Mouse (Mus musculus): ENCODE data around the gene Pdzd2.

The Pdzd2 gene

DNA sequence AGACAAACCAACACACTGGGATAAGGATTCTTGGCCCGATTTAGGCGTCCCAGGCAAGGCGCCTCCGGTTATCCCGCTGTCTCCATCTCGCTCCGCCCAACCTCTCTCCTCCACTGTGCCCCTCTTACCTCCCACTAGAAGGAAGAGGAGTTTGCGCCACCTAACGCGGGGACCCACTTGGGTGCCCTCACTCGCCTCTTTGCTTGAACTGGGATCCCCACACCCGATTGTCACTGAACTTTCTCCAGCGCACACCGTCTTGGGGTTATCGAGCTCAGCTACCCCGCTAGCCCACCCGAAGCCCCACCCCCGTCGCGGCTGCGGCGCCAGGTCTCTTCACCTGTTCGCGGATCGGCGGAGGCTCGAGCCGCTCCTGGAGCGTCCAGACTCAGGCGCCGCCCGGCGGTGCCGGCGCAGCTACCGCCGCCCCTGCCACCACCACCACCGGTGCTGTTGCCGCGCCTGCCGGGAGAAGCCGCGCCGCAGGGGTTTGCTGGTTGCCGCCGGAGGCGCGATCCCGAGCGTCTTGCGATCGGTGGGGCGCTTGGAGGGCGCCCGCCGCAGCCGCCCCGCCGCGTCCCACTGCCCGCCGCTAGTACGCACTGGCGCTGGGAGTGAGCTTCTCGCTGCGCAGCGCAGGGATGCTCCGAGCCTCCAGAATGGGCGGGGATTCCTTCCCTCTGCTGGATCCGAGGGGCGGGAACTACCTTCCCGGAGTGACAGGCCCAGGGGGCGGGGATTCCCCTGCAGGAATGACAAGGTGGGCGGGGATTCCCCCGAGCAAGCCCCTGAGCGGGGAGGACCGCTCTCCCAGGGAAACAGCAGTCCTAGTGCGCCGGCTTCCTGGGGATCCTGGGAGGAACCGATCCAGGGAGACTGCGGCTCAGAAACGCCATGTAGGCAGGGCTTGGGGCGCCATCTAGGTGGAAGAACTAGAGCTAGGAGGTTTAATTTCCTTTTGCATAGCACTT, at the start of gene Pdzd2:
Gene Pdzd2, minus strand, starts transcription at position 648 of the 971 bp plus-strand sequence.
- in situ Hi-C loops (cut with MboI) = no loop called here

GRCm38 (mm10) chr15:12789406-12789867, 49.7 kb upstream of the Pdzd2 start:
- in situ Hi-C loops (cut with MboI) = no loop called here

DNA sequence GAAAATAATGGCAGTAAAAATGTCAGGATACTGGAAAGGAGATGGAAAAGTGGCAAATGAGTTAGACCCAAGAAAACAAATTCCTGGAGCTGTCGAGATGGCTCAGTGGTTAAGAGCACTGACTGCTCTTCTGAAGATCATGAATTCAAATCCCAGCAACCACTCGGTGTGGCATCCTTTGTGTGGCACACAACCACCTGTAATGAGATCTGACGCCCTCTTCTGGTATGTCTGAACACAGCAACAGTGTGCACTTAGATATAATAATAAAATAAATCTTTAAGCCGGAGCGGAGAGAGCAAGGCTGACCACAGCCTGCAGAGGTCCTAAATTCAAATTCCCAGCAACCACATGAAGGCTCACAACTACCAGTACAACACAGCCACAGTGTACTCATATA, 48.8 kb upstream of the Pdzd2 start:
- in situ Hi-C loops (cut with MboI) = no loop called here

- in situ Hi-C loops (cut with MboI) = no loop called here
Observed at GRCm38 (mm10) chr15:12781729-12782326, 42.1 kb upstream of the Pdzd2 start.

GRCm38 (mm10) chr15:12781296-12781695, 41.6 kb upstream of the Pdzd2 start:
- in situ Hi-C loops (cut with MboI) = no loop called here

DNA sequence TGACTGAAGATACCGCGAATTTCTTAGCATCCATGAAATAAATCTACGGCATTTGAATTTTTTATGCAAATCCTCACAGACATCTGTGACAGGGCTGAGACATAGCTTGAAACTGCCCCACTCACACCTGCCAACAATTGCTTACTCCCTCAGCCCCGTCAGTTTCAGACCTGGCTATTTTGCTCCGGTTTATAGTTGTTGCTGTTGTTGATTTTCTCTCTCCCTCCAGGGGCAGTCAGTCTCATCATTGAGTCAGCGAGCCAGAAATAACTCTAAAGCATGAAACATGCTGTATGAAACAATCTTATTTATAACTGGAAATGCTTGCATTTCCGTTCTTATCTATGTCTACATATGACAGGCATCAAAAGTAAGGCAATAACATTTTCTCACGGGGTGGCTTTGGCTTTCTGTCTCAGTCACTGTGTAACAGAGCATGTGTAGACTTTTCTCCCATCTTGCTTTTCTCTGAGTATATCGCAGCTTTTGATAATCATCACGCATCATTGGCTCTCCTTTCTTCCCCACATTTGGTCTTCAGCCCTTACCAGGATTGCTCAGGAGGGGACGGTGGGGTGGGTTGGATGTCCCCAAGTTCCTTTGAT, 34.5 kb upstream of the Pdzd2 start:
- in situ Hi-C loops (cut with MboI) = no loop called here

DNA sequence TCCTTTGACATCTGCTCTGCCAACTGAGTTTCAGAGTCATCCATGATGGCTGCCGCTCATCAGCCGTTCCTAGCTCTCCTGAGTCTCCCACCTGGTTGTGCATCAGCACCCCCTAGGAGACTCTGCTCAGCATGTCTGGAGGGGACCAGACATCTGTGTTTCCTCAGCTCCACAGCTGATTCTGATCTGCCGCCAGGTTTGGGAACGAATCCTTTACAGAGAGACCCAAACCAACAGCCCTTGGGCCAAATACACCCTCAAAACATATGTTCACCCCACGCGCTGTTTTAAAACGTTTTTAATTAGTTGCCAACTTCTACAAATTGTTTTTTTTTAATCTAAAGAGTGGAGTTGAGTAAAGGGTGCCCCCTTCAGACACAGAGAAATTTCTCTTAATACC, 31.2 kb upstream of the Pdzd2 start:
- in situ Hi-C loops (cut with MboI) = no loop called here

- in situ Hi-C loops (cut with MboI) = no loop called here
Observed at GRCm38 (mm10) chr15:12766848-12767247, 27.1 kb upstream of the Pdzd2 start.

GRCm38 (mm10) chr15:12763147-12763546, 23.4 kb upstream of the Pdzd2 start:
- in situ Hi-C loops (cut with MboI) = no loop called here

DNA sequence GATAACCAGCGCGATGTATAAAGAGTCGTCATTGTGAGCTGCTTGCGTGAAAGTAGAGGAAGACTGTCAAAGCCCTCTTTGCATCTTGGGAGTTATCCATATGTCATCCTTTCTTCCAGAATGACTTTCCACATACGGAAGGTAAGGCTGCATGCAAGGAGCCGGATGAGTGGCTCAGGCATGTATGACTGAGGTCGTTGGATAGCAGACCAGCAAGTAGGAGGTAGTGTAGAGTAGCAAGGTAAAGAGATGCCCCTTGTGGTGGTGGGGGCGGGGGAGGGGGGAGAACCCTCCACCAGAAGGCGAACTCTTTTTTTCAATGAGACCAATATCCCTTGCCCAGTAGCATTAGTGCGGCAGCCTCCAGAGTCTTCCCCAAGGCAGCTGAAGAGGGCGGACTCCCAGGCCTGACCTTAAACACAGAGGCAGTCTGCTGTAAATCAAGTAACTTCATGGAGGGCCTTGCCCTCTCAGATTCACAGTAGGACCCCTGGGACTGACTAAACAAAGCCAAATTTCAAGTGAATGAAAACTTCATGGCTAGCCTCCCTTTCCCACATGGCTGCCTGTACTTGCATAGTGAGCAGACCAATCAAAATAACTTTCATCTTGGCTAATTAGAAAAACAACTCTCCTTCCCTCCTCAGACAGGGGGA, 22.7 kb upstream of the Pdzd2 start:
- in situ Hi-C loops (cut with MboI) = no loop called here

- in situ Hi-C loops (cut with MboI) = no loop called here
Observed at GRCm38 (mm10) chr15:12760747-12761146, 21.0 kb upstream of the Pdzd2 start.

DNA sequence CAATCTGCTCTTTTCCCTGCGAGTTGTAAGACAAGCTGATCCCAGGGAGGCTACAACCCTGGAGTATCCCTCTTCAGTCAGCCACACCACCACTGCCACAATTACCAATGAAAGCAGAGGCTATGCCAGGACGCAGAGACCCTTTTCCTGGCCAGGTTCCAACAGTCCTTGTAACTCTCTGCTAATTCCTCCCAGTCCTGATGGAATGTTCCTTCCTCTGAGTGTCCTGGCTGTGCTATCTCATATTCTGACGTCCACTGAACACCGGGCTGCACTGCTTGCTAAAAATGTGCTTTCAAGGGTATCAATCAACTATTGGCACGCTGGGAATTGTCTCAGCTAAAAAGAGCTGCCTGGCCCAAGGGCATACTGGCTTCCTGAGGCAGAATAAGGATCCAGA, 18.7 kb upstream of the Pdzd2 start:
- in situ Hi-C loops (cut with MboI) = no loop called here

- in situ Hi-C loops (cut with MboI) = no loop called here
Observed at GRCm38 (mm10) chr15:12757757-12758156, 18.0 kb upstream of the Pdzd2 start.

DNA sequence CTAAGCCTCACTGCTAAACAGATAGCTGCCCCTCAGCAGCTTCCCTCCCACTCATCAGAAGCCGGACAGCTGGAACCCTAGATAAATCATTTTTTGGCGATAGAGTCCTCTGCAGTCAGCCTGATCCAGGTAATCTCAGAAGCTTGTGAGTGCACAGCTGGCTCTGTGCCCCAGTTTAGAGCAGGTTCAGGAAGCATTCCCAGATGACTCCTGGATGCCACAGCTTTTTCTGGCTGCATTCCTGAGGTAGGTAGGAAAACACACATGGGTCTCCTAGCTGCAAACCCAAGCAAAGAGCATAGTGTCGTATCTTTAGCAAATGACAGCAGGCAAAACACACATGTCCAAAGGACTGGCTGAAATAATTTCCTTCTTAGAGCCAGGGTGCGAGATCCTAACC, 13.5 kb upstream of the Pdzd2 start:
- in situ Hi-C loops (cut with MboI) = no loop called here

GRCm38 (mm10) chr15:12750963-12751362, 11.2 kb upstream of the Pdzd2 start:
- in situ Hi-C loops (cut with MboI) = no loop called here

DNA sequence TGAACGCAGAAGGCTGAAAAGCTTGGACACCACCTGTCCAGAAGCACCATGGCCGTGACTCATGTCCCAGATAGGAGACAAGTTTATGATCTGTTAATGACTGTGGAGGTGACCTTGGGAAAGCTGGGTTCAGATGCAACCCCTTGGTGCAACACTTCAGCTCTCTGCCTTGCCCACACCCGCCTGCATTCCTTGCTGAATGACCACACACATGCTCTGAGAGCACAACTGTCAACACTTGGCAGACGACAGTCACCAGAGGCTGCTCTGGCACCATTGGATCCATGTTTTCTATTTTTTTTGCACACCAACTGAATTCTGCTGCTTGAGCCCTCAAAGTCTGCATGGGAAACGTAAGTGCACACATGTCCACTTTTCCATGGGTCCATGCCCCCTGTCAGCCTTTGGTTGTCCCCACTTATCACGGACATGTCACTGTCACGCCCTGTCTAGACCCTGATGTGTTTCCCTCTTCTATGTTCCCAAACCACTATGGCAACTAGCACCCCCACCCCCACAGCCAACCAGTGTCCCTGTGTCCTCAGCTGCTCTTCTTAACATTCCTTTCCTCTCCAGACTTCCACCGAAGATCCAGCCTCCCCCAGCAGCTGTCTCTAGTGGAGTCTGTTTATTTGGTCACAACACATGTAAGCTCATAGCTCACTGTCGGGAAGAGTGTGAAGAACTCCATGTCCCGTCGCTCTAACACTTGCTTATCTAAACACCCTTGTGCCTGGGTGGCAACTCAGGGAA, 10.0 kb upstream of the Pdzd2 start:
- in situ Hi-C loops (cut with MboI) = no loop called here

- in situ Hi-C loops (cut with MboI) = no loop called here
Observed at GRCm38 (mm10) chr15:12742117-12742906, 2.6 kb upstream of the Pdzd2 start.

- in situ Hi-C loops (cut with MboI) = no loop called here
Observed at GRCm38 (mm10) chr15:12738301-12739093, 1.2 kb downstream of the Pdzd2 start.

- in situ Hi-C loops (cut with MboI) = no loop called here
Observed at GRCm38 (mm10) chr15:12735208-12735607, 4.5 kb downstream of the Pdzd2 start.

- in situ Hi-C loops (cut with MboI) = no loop called here
Observed at GRCm38 (mm10) chr15:12734221-12734620, 5.5 kb downstream of the Pdzd2 start.

Data from mature B cell (primary cell).